Mouse (Mus musculus) limb, embryonic 15.5 days (tissue): ENCODE data around the gene Rft1. TPM values are rescaled to one million over a fixed set of nuclear protein-coding genes. Genes with fewer than 3 reads are reported as not detected.

Experiments used
- ATAC-seq: fragments of 200-750 bp; cut with Nextera tagmentation; 2 replicates; pipeline ENCODE4 v1.8.0; 2017; ENCODE audit warnings: low read depth, moderate TSS enrichment; ENCODE audit not compliant: insufficient number of reproducible peaks, low FRiP score, low TSS enrichment
- H3K27ac ChIP-seq: fragments of 300-500 bp; sonication (generic); 2 replicates; pipeline ENCODE4 v1.5.1; 2015; ENCODE audit warnings: moderate library complexity, mild to moderate bottlenecking, inconsistent platforms
- H3K27me3 ChIP-seq: fragments of 300-500 bp; sonication (generic); 2 replicates; pipeline ENCODE4 v1.6.1; 2015; ENCODE audit warnings: inconsistent platforms
- H3K36me3 ChIP-seq: fragments of 300-500 bp; sonication (generic); 2 replicates; pipeline ENCODE4 v1.6.1; 2015; ENCODE audit warnings: inconsistent platforms
- H3K4me1 ChIP-seq: fragments of 300-500 bp; sonication (generic); 2 replicates; pipeline ENCODE4 v1.6.1; 2015; ENCODE audit warnings: inconsistent platforms
- H3K4me2 ChIP-seq: fragments of 300-500 bp; sonication (generic); 2 replicates; pipeline ENCODE4 v1.6.1; 2015; ENCODE audit warnings: mild to moderate bottlenecking, inconsistent platforms
- H3K4me3 ChIP-seq: fragments of 300-500 bp; sonication (generic); 2 replicates; pipeline ENCODE4 v1.5.1; 2015; ENCODE audit warnings: mild to moderate bottlenecking, inconsistent platforms
- H3K9ac ChIP-seq: fragments of 300-500 bp; sonication (generic); 2 replicates; pipeline ENCODE4 v1.6.1; 2015; ENCODE audit warnings: inconsistent platforms
- H3K9me3 ChIP-seq: fragments of 300-500 bp; sonication (generic); 2 replicates; pipeline ENCODE4 v1.6.1; 2016; ENCODE audit warnings: inconsistent platforms
- WGBS: fragments of 180-500 bp; shearing (Covaris S2); methylation state at CpG from one replicate; pipeline ENCODE4 v1.1.7; 2015; 5-methylcytosine and 5-hydroxymethylcytosine counted together
- polyA plus RNA-seq: library from polyadenylated mRNA; unstranded; fragments of >200 nt; fragmentation: Nextera tagmentation; extraction: Ambion mirVana; gene quantifications from 2 replicates; pipeline ENCODE4 v1.2.1, GENCODE M21; 2015

Rft1 gene
- polyA plus RNA-seq = 16.7 and 18.0 TPM in 2 replicates

DNA sequence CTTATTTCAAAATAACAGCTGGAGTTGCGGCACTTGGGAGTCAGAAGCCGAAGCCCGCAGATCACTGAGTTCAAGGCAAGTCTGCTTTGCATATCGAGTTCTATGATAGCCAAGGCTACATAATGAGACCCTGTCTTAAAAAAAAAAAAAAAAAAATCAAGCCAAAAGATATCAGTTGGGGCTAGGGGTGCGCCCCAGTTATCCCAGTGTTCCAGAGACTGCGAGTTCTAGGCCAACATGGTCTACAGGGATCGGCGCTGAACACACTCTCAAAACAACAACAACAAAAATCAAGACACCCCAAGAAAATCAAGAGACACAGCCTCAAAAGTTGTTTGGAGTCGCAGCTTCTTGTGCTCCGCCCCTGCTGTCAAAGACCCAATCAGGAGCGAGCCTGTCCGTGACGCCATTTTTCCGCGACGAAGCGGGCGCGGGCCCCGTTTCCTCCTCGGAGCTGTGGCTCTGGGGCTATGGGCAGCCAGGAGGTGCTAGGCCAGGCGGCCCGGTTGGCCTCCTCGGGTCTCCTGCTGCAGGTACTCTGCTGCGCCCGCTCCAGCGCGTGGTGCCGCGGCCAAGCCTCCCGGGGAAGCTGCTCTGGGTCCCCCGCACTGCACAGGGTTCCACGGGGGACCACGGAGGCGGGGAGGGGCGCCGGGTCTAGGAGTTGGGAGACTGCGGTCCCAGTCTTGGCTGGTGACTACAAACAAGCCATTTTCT, at the start of gene Rft1:
Gene Rft1 (plus strand): TSS at position 418 of the 717 bp plus-strand sequence.
- peak within 1 kb of the TSS; percentile 100 for H3K9ac ChIP-seq
- H3K36me3 ChIP-seq = peaks cover 8% of the 10 kb centered on the region
- peak within 1 kb of the TSS; percentile 86 for H3K4me3 ChIP-seq
- H3K4me1 ChIP-seq = peaks cover 12% of the 10 kb centered on the region
- peak within 1 kb of the TSS; percentile 90 for H3K27ac ChIP-seq
- 3% methylated on average over 38 of the region's 38 CpGs for WGBS
- peak; percentile 91 for ATAC-seq
- H3K9me3 ChIP-seq = no peaks in the 10 kb centered on the region
- H3K4me2 ChIP-seq = peak within 1 kb of the TSS; percentile 63
- H3K27me3 ChIP-seq = no peaks in the 10 kb centered on the region

DNA sequence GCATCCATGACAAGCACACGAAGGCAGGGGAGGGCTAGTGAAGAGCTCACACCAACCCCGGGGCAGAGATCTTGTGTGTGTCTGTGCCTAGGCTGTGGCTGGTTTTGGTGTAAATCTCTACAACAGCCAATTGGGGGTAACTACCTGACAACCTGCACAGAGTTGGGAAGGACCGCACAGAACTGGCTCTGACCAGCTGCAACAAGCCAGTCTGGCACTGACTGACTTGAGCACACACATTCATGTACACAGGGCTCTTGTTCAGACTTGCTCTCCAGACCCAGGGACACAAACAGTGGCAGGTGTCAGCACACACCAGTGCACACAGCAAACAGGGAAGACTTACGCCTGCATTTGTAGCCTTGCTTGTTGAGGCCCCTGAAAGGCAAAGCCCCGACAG, 47.3 kb upstream of the Rft1 start:
- Histone ChIP-seq H3K4me3 (no peak overlapping the region), H3K4me1 (peaks cover 9% of the 10 kb centered on the region; the same call in 1 of the 2 replicates), H3K9ac (no peak overlapping the region), H3K27ac (no peak overlapping the region), H3K36me3 (peaks cover 58% of the 10 kb centered on the region), H3K27me3 (no peaks in the 10 kb centered on the region), H3K9me3 (no peaks in the 10 kb centered on the region), H3K4me2 (no peak overlapping the region)
- ATAC-seq = no peak
- WGBS = 85% methylated on average over 5 of the region's 5 CpGs

DNA sequence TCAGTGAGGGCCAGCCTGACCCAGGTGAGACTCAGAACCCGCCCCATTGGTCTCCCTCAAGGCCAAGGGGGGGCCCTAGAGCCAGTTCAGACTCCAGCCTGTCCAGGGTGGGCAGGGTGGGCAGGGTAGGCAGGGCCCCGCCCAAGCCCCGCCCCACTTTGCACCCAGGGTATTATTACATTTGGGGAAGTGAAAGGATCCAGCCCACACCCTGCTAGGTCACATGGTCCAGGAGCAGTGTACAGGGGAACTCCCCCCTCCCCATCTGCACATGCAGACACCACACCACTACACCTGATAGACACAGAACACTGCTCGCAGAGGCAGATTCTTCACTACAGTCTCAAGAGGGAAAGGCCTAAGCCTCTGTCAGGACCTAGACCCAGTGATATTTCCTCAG, 46.5 kb upstream of the Rft1 start:
- H3K9ac ChIP-seq = no peak overlapping the region
- peaks cover 49% of the 10 kb centered on the region for H3K36me3 ChIP-seq
- no peaks in the 10 kb centered on the region for H3K9me3 ChIP-seq
- peaks cover 17% of the 10 kb centered on the region for H3K4me1 ChIP-seq
- 77% methylated on average over 4 of the region's 4 CpGs for WGBS
- H3K27ac ChIP-seq = no peak overlapping the region
- no peaks in the 10 kb centered on the region for H3K27me3 ChIP-seq
- no peak overlapping the region for H3K4me3 ChIP-seq
- no peak overlapping the region for H3K4me2 ChIP-seq
- no peak for ATAC-seq

- no peak; the same call in 1 of the 2 replicates for ATAC-seq
- H3K9ac ChIP-seq = no peak overlapping the region
- 64% methylated on average over 6 of the region's 6 CpGs for WGBS
Observed at GRCm38 (mm10) chr14:30608176-30608575, 46.0 kb upstream of the Rft1 start.

DNA sequence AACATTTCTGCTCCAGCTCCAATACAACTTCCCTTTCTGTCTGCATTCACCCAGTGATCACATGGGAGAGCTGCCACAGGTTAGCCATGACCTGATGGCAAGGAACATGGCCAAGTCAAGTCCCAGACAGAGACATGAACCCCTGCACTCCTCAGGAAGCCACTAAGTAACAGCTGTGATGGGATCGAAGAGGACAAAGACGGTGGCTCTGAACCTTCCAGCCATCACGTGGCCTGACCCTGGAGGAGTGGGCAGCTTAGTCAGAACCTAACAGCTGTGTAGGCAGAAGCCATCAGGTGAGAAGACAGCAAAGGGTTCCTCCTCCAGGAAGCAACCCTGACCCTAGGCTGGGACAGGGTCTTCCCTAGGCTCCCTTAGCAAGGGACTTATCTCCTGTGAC, 44.7 kb upstream of the Rft1 start:
- H3K27ac ChIP-seq = no peak overlapping the region
- H3K4me2 ChIP-seq = no peak overlapping the region
- H3K4me3 ChIP-seq = no peak overlapping the region
- no peaks in the 10 kb centered on the region for H3K27me3 ChIP-seq
- ATAC-seq = no peak
- WGBS = 80% methylated on average over 3 of the region's 3 CpGs
- no peaks in the 10 kb centered on the region for H3K9me3 ChIP-seq
- peaks cover 40% of the 10 kb centered on the region for H3K36me3 ChIP-seq
- peaks cover 24% of the 10 kb centered on the region for H3K4me1 ChIP-seq
- no peak overlapping the region for H3K9ac ChIP-seq

More at GRCm38 (mm10) chr14:30608176-30608575, 46.0 kb upstream of the Rft1 start:
- Histone ChIP-seq H3K9me3 (no peaks in the 10 kb centered on the region), H3K27me3 (no peaks in the 10 kb centered on the region), H3K36me3 (peaks cover 47% of the 10 kb centered on the region), H3K4me3 (no peak overlapping the region), H3K4me1 (peaks cover 20% of the 10 kb centered on the region), H3K27ac (no peak overlapping the region), H3K4me2 (no peak overlapping the region)

DNA sequence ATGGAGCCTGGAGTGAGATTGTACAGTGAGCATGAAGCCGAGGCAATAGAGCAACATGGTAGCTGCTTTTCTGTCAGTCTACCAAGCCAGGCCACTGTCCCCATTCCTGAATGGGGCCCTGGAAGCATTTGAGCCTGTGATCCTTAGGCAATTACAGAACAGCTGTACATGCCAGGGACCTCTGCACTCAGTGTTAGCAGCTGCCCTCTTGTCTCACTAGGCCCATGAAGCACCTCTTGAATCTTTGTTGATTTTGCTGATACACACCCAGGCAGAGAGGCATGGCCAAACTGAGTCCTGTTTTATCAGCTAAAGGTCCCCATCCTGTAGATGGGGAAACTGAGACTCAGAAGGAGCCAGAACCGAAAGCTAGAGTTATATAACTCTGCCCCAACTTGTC, 43.9 kb upstream of the Rft1 start:
- Histone ChIP-seq H3K36me3 (peaks cover 37% of the 10 kb centered on the region), H3K27me3 (no peaks in the 10 kb centered on the region), H3K9ac (no peak overlapping the region), H3K4me3 (no peak overlapping the region), H3K4me1 (peaks cover 24% of the 10 kb centered on the region), H3K4me2 (no peak overlapping the region), H3K27ac (no peak overlapping the region), H3K9me3 (no peaks in the 10 kb centered on the region)
- ATAC-seq = no peak
- WGBS = 71% methylated on average over 2 of the region's 2 CpGs

GRCm38 (mm10) chr14:30610940-30611339, 43.2 kb upstream of the Rft1 start:
- Histone ChIP-seq H3K27me3 (no peaks in the 10 kb centered on the region), H3K4me2 (no peak overlapping the region), H3K27ac (no peak overlapping the region), H3K4me3 (no peak overlapping the region), H3K4me1 (peaks cover 24% of the 10 kb centered on the region), H3K36me3 (peaks cover 31% of the 10 kb centered on the region), H3K9ac (no peak overlapping the region), H3K9me3 (no peaks in the 10 kb centered on the region)
- WGBS = 83% methylated on average over 3 of the region's 3 CpGs
- ATAC-seq = no peak

DNA sequence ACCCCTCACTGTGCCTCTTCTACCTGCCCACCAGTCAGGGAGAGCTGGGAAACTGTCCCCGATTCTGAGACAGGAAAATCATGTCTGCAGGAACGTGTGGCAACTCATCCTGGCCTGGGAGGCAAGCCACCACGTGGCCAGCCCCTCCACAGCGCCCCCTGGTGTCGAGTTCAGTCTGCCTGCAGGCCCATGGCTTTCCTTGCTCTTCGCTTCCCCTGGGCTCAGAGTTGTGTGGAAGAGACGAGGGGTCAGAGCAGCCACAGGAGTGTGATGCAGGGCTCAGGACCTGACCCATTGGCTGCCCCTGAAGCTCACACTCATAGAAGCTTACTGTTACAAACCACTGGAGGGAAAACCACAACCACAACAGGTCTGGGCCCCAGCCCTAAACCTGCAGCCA, 41.6 kb upstream of the Rft1 start:
- Histone ChIP-seq H3K4me1 (peaks cover 28% of the 10 kb centered on the region), H3K27me3 (no peaks in the 10 kb centered on the region), H3K4me2 (no peak overlapping the region), H3K9ac (no peak overlapping the region), H3K4me3 (no peak overlapping the region), H3K9me3 (no peaks in the 10 kb centered on the region), H3K36me3 (peaks cover 19% of the 10 kb centered on the region), H3K27ac (0 out of 2 replicates have a peak overlapping the region, but pooled peaks have one; percentile 12)
- WGBS = 20% methylated on average over 7 of the region's 7 CpGs
- no peak for ATAC-seq

GRCm38 (mm10) chr14:30612962-30613715, 41.0 kb upstream of the Rft1 start:
- Histone ChIP-seq H3K27ac (no peak overlapping the region), H3K4me1 (peaks cover 22% of the 10 kb centered on the region), H3K27me3 (no peaks in the 10 kb centered on the region), H3K9me3 (no peaks in the 10 kb centered on the region), H3K36me3 (peaks cover 15% of the 10 kb centered on the region), H3K4me3 (no peak overlapping the region), H3K9ac (no peak overlapping the region), H3K4me2 (no peak overlapping the region)
- whole genome bisulfite sequencing = 75% methylated on average over 2 of the region's 2 CpGs
- ATAC-seq = no peak

- Histone ChIP-seq H3K27ac (no peak overlapping the region), H3K4me1 (peaks cover 24% of the 10 kb centered on the region), H3K27me3 (no peaks in the 10 kb centered on the region), H3K9me3 (no peaks in the 10 kb centered on the region), H3K4me3 (no peak overlapping the region), H3K9ac (no peak overlapping the region), H3K4me2 (no peak overlapping the region), H3K36me3 (0 out of 2 replicates have a peak, but pooled peaks cover 4% of the 10 kb centered on the region)
- no peak for ATAC-seq
- 41% methylated on average over 2 of the region's 2 CpGs for WGBS
Observed at GRCm38 (mm10) chr14:30616751-30617150, 37.4 kb upstream of the Rft1 start.

- ATAC-seq = no peak
- Histone ChIP-seq H3K4me1 (peaks cover 19% of the 10 kb centered on the region), H3K36me3 (0 out of 2 replicates have a peak, but pooled peaks cover 4% of the 10 kb centered on the region), H3K9ac (no peak overlapping the region), H3K27ac (no peak overlapping the region), H3K4me2 (no peak overlapping the region), H3K27me3 (no peaks in the 10 kb centered on the region), H3K9me3 (no peaks in the 10 kb centered on the region), H3K4me3 (no peak overlapping the region)
- 92% methylated on average over 2 of the region's 2 CpGs for WGBS
Observed at GRCm38 (mm10) chr14:30618746-30619275, 35.3 kb upstream of the Rft1 start.
